Mouse (Mus musculus): ENCODE data around the gene Itpkb. TPM values are rescaled to one million over a fixed set of nuclear protein-coding genes. Genes with fewer than 3 reads are reported as not detected.

The Itpkb gene
- polyA plus RNA-seq, 1 experiment = 12.4 TPM

DNA sequence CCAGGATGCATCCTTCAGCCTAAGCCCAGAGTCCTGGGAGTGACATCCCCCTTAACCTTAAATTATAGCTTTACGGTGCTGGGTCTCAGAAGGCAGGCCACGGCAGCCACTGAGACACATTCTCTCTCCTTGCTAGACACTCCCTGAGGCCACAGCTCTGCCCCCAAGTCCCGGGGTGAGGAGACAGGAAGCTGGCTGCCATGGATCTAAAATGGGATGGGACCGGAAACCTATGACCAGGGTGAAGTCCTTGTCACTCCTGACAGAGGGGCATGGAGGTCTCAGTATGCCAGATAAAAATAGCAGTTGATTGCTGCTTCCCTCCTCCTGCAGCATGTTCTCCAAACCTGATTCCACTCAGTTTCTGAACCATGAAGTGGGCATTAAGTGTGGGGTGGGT is 23.8 kb downstream of the Itpkb start:
- H3K27ac ChIP-seq (ENCODE audit: insufficient read depth, low read length) = no peak overlapping the region
- no peaks in the 10 kb centered on the region for H3K27me3 ChIP-seq (ENCODE audit: control insufficient read depth, insufficient read depth, low read length, poor library complexity, severe bottlenecking)
- H3K36me3 ChIP-seq (ENCODE audit: control insufficient read depth, insufficient read depth, low read length, poor library complexity, severe bottlenecking) = no peaks in the 10 kb centered on the region
- no peaks in the 10 kb centered on the region for H3K9me3 ChIP-seq (replicated peaks; ENCODE audit: control insufficient read depth, insufficient read depth, low read length, poor library complexity, severe bottlenecking)
- no peaks in the 10 kb centered on the region for H3K4me1 ChIP-seq (ENCODE audit: control insufficient read depth, insufficient read depth, low read length)
- TF ChIP-seq CTCF (IDR thresholded peaks at IDR 0.05; ENCODE audit: low read depth, low read length) (no peak), EP300 (IDR thresholded peaks at IDR 0.05; ENCODE audit: insufficient read depth, low read depth, low read length) (no peak), POLR2A (IDR thresholded peaks at IDR 0.05; ENCODE audit: insufficient read depth, low read length) (no peak)
- no peak overlapping the region for H3K9ac ChIP-seq (ENCODE audit: low read depth, poor library complexity, severe bottlenecking)
- H3K4me3 ChIP-seq (ENCODE audit: low read depth, low read length) = no peak overlapping the region

DNA sequence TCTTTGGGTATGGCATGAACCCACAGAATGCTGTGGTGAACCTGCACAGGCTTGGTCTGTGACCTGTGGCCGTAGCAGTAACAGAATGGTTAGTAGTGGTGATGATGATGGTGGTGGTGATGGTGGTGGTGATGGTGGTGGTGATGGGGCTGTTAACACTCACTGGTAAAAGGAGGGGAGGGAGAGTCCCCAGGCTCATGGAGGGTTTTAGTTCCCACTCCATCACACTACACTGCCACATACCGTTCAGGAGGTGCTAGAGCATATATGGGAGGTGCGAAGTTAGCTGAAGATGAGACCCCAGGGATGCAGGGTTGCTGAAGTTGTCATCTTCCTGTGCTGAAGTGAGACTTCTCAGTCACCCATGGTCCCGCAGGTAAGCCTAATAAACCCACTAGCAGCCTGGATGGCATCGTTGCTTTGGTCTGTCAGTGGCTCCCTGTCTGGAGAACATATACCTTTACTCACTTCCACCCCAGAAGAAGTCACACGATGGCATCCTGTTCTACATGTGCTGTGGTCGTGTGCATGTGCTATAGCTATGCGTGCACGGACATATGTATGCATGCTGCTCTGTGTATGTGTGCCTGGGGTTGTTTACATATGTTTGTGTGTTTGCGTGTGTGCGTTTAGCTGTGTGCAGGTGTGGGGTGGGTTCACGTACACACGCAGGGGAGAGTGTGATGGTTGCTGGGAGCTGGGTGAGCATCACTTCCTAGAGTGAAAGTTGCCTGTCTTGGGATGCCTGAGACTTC is 24.9 kb downstream of the Itpkb start:
- H3K4me3 ChIP-seq (ENCODE audit: low read depth, low read length) = no peak overlapping the region
- H3K27ac ChIP-seq (ENCODE audit: insufficient read depth, low read length) = no peak overlapping the region
- H3K27me3 ChIP-seq (ENCODE audit: control insufficient read depth, insufficient read depth, low read length, poor library complexity, severe bottlenecking) = no peaks in the 10 kb centered on the region
- no peaks in the 10 kb centered on the region for H3K4me1 ChIP-seq (ENCODE audit: control insufficient read depth, insufficient read depth, low read length)
- no peak overlapping the region for H3K9ac ChIP-seq (ENCODE audit: low read depth, poor library complexity, severe bottlenecking)
- no peaks in the 10 kb centered on the region for H3K9me3 ChIP-seq (replicated peaks; ENCODE audit: control insufficient read depth, insufficient read depth, low read length, poor library complexity, severe bottlenecking)
- TF ChIP-seq EP300 (IDR thresholded peaks at IDR 0.05; ENCODE audit: insufficient read depth, low read depth, low read length) (no peak), CTCF (IDR thresholded peaks at IDR 0.05; ENCODE audit: low read depth, low read length) (no peak), POLR2A (IDR thresholded peaks at IDR 0.05; ENCODE audit: insufficient read depth, low read length) (no peak)
- H3K36me3 ChIP-seq (ENCODE audit: control insufficient read depth, insufficient read depth, low read length, poor library complexity, severe bottlenecking) = no peaks in the 10 kb centered on the region

DNA sequence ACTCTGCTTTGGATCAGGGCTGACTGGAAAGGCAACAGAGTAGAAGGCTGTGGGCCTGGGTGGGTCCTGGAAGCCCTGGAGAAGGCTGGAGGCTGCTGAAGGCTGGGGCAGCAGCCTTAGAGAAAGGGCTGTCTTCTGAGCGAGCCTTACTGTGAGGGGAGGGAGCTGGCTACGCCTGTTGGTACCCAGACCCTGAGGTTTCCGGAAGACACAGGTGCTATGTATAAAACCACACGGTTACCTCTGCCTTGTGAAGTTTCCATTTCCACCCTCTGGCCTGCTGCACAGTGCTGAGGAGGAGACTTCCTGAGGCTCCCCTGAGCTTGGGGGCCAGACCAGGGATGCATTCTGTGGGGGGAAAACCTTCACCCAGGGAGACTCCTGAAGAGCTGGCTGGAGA is 25.9 kb downstream of the Itpkb start:
- Histone ChIP-seq H3K9me3 (replicated peaks; ENCODE audit: control insufficient read depth, insufficient read depth, low read length, poor library complexity, severe bottlenecking) (no peaks in the 10 kb centered on the region), H3K4me3 (ENCODE audit: low read depth, low read length) (no peak overlapping the region), H3K27ac (ENCODE audit: insufficient read depth, low read length) (no peak overlapping the region), H3K27me3 (ENCODE audit: control insufficient read depth, insufficient read depth, low read length, poor library complexity, severe bottlenecking) (no peaks in the 10 kb centered on the region), H3K9ac (ENCODE audit: low read depth, poor library complexity, severe bottlenecking) (no peak overlapping the region), H3K36me3 (ENCODE audit: control insufficient read depth, insufficient read depth, low read length, poor library complexity, severe bottlenecking) (no peaks in the 10 kb centered on the region), H3K4me1 (ENCODE audit: control insufficient read depth, insufficient read depth, low read length) (no peaks in the 10 kb centered on the region)
- no peak for TF ChIP-seq POLR2A (IDR thresholded peaks at IDR 0.05; ENCODE audit: insufficient read depth, low read length)
- no peak for TF ChIP-seq CTCF (IDR thresholded peaks at IDR 0.05; ENCODE audit: low read depth, low read length)
- no peak for TF ChIP-seq EP300 (IDR thresholded peaks at IDR 0.05; ENCODE audit: insufficient read depth, low read depth, low read length)

DNA sequence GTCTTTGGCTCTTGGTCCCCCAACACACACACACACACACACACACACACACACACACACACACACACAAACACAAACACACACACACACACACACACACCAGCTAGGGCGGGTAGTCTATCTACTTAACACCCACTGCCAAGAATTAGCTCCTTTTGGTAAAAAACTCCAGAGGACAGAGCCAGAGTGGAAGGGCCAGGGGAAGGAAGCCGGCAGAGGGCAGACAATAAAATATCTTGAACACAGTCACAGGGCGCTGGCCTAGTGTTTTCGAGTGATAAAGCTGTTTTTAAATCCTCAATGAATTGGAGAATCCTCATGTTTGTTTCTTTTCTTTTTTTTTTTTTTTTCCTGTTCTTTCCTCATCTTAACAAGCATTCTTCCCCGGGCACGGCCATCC is 26.6 kb downstream of the Itpkb start:
- no peaks in the 10 kb centered on the region for H3K9me3 ChIP-seq (replicated peaks; ENCODE audit: control insufficient read depth, insufficient read depth, low read length, poor library complexity, severe bottlenecking)
- H3K4me3 ChIP-seq (ENCODE audit: low read depth, low read length) = no peak overlapping the region
- H3K27me3 ChIP-seq (ENCODE audit: control insufficient read depth, insufficient read depth, low read length, poor library complexity, severe bottlenecking) = no peaks in the 10 kb centered on the region
- TF ChIP-seq POLR2A (IDR thresholded peaks at IDR 0.05; ENCODE audit: insufficient read depth, low read length) = no peak
- no peak for TF ChIP-seq EP300 (IDR thresholded peaks at IDR 0.05; ENCODE audit: insufficient read depth, low read depth, low read length)
- TF ChIP-seq CTCF (IDR thresholded peaks at IDR 0.05; ENCODE audit: low read depth, low read length) = no peak
- no peak overlapping the region for H3K9ac ChIP-seq (ENCODE audit: low read depth, poor library complexity, severe bottlenecking)
- no peaks in the 10 kb centered on the region for H3K4me1 ChIP-seq (ENCODE audit: control insufficient read depth, insufficient read depth, low read length)
- H3K36me3 ChIP-seq (ENCODE audit: control insufficient read depth, insufficient read depth, low read length, poor library complexity, severe bottlenecking) = no peaks in the 10 kb centered on the region
- H3K27ac ChIP-seq (ENCODE audit: insufficient read depth, low read length) = no peak overlapping the region

DNA sequence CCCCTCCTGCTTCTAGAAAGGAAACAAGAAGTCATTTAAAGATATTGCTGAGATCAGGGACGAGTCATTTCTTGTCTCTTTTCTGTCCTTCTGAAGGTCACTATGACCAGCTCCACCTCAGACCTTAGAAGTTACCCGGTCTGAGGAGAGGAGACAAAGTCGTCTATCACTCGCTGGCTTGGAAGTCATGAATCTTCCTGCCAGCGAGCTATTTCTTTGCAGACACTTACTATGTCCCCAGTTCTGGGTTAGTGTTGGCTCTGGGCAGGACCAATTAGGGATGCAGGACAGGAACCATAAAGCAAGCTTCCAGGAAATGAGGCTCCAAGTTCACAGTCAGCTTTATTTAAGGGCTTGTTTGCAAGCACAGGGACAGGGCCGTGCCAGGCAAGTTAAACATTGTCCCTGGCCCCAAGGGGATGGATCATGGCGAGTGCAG is 27.6 kb downstream of the Itpkb start:
- Histone ChIP-seq H3K36me3 (ENCODE audit: control insufficient read depth, insufficient read depth, low read length, poor library complexity, severe bottlenecking) (no peaks in the 10 kb centered on the region), H3K9me3 (replicated peaks; ENCODE audit: control insufficient read depth, insufficient read depth, low read length, poor library complexity, severe bottlenecking) (no peaks in the 10 kb centered on the region), H3K9ac (ENCODE audit: low read depth, poor library complexity, severe bottlenecking) (no peak overlapping the region), H3K27ac (ENCODE audit: insufficient read depth, low read length) (no peak overlapping the region), H3K4me1 (ENCODE audit: control insufficient read depth, insufficient read depth, low read length) (no peaks in the 10 kb centered on the region), H3K4me3 (ENCODE audit: low read depth, low read length) (no peak overlapping the region), H3K27me3 (ENCODE audit: control insufficient read depth, insufficient read depth, low read length, poor library complexity, severe bottlenecking) (no peaks in the 10 kb centered on the region)
- TF ChIP-seq CTCF (IDR thresholded peaks at IDR 0.05; ENCODE audit: low read depth, low read length) (no peak), POLR2A (IDR thresholded peaks at IDR 0.05; ENCODE audit: insufficient read depth, low read length) (no peak), EP300 (IDR thresholded peaks at IDR 0.05; ENCODE audit: insufficient read depth, low read depth, low read length) (no peak)

DNA sequence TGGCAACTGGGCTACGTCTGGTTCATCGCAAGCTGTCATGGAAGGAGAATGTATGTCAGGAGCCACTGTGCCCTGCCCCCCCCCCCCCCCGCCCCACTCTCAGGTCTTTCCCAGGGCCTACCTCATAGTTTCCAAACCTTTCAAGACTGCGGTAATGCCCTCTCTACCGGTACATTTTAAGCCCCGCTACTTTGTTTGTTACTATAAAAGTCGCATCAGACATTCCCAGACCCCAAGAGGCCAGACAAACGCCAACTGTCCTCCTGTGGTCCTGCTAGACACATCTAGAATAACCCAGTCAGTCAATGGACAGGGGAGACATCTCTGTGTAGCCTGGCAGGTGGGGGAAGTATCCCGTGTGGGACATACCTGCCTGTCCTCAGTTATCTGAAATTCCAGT is 28.2 kb downstream of the Itpkb start:
- Histone ChIP-seq H3K27me3 (ENCODE audit: control insufficient read depth, insufficient read depth, low read length, poor library complexity, severe bottlenecking) (no peaks in the 10 kb centered on the region), H3K27ac (ENCODE audit: insufficient read depth, low read length) (no peak overlapping the region), H3K36me3 (ENCODE audit: control insufficient read depth, insufficient read depth, low read length, poor library complexity, severe bottlenecking) (no peaks in the 10 kb centered on the region), H3K4me3 (ENCODE audit: low read depth, low read length) (no peak overlapping the region), H3K9ac (ENCODE audit: low read depth, poor library complexity, severe bottlenecking) (no peak overlapping the region), H3K4me1 (ENCODE audit: control insufficient read depth, insufficient read depth, low read length) (no peaks in the 10 kb centered on the region), H3K9me3 (replicated peaks; ENCODE audit: control insufficient read depth, insufficient read depth, low read length, poor library complexity, severe bottlenecking) (no peaks in the 10 kb centered on the region)
- TF ChIP-seq CTCF (IDR thresholded peaks at IDR 0.05; ENCODE audit: low read depth, low read length) (no peak), POLR2A (IDR thresholded peaks at IDR 0.05; ENCODE audit: insufficient read depth, low read length) (no peak), EP300 (IDR thresholded peaks at IDR 0.05; ENCODE audit: insufficient read depth, low read depth, low read length) (no peak)
